Mouse (Mus musculus) CH12.LX (cell line): ENCODE measurements around the gene Mxra7. TPM values are rescaled to one million over a fixed set of nuclear protein-coding genes. Genes with fewer than 3 reads are reported as not detected.

Experiments
- DNase-seq: peaks from one replicate; pipeline ENCODE4 v3.0.0-alpha.2; 2013; ENCODE audit errors: extremely low read depth
- H3K27ac ChIP-seq: 2 replicates; pipeline ENCODE4 v1.5.1; 2012; ENCODE audit warnings: low read depth, mild to moderate bottlenecking, control low read depth, moderate library complexity; ENCODE audit not compliant: insufficient read depth
- H3K27me3 ChIP-seq: replicated peaks from 2 replicates; pipeline ENCODE3; 2012; ENCODE audit warnings: inconsistent platforms
- H3K36me3 ChIP-seq, 2 experiments: replicated peaks in 1 of 2; 2 replicates each; pipeline versions ENCODE3 to v1.6.1; 2012; ENCODE audit warnings: inconsistent platforms in 1 of 2, low read length in 1 of 2, mild to moderate bottlenecking in 1 of 2, mixed read lengths in 1 of 2, moderate library complexity in 1 of 2; ENCODE audit not compliant: control insufficient read depth in 1 of 2, insufficient read depth in 1 of 2
- H3K4me1 ChIP-seq, 2 experiments: 2 replicates each; pipeline ENCODE4 v1.6.1; 2012; ENCODE audit warnings: inconsistent platforms in 1 of 2, moderate library complexity in 1 of 2; ENCODE audit not compliant: insufficient read depth in 2 of 2, control insufficient read depth in 1 of 2
- H3K4me2 ChIP-seq: 2 replicates; pipeline ENCODE4 v1.6.1; 2012; ENCODE audit warnings: low read depth, mild to moderate bottlenecking, control low read depth; ENCODE audit not compliant: poor library complexity, insufficient read depth, severe bottlenecking
- H3K4me3 ChIP-seq, 3 experiments: fragments of 150-350 bp in 1 of 3; sonication (generic) in 1 of 3; replicated peaks in 1 of 3; 2 replicates each; pipeline versions ENCODE3 to v1.5.1; 2011 to 2012; ENCODE audit warnings: low read depth in 2 of 3, low read length in 2 of 3, mild to moderate bottlenecking in 2 of 3, moderate library complexity in 2 of 3, control low read depth in 1 of 3, improper control_type of control experiment in 1 of 3, inconsistent platforms in 1 of 3, mixed read lengths in 1 of 3; ENCODE audit not compliant: poor library complexity in 1 of 3
- H3K79me2 ChIP-seq: replicated peaks from 2 replicates; pipeline ENCODE4 v1.6.1; 2012; ENCODE audit warnings: mild to moderate bottlenecking, moderate library complexity; ENCODE audit not compliant: control insufficient read depth, poor library complexity, insufficient read depth, severe bottlenecking; ENCODE audit errors: extremely low read depth
- H3K9ac ChIP-seq: 2 replicates; pipeline ENCODE4 v1.6.1; 2012; ENCODE audit warnings: low read depth, mild to moderate bottlenecking, control low read depth, moderate library complexity; ENCODE audit not compliant: insufficient read depth
- H3K9me3 ChIP-seq: replicated peaks from 2 replicates; pipeline ENCODE3; 2012; ENCODE audit warnings: low read length, inconsistent platforms, mixed read lengths
- CHD1 ChIP-seq: IDR thresholded peaks from 2 replicates; pipeline ENCODE4 v1.6.1; 2012; ENCODE audit warnings: low read depth, low read length, improper control_type of control experiment, inconsistent platforms
- CHD2 ChIP-seq: IDR thresholded peaks from 2 replicates; pipeline ENCODE4 v1.6.1; 2011; ENCODE audit warnings: low read length, improper control_type of control experiment
- ELF1 ChIP-seq: IDR thresholded peaks from 2 replicates; pipeline ENCODE4 v1.6.1; 2014; ENCODE audit warnings: low read depth, mild to moderate bottlenecking, inconsistent platforms, low read length, improper control_type of control experiment
- EP300 ChIP-seq: IDR thresholded peaks from 2 replicates; pipeline ENCODE4 v1.6.1; 2011; ENCODE audit warnings: low read length, improper control_type of control experiment
- GABPA ChIP-seq: IDR thresholded peaks from 2 replicates; pipeline ENCODE4 v1.6.1; 2012; ENCODE audit warnings: low read depth, low read length, improper control_type of control experiment, inconsistent platforms; ENCODE audit not compliant: insufficient replicate concordance
- JUN ChIP-seq: IDR thresholded peaks from 2 replicates; pipeline ENCODE4 v1.6.1; 2011; ENCODE audit warnings: low read depth, mild to moderate bottlenecking, low read length, improper control_type of control experiment, moderate library complexity; ENCODE audit not compliant: insufficient read depth
- KAT2A ChIP-seq: IDR thresholded peaks from 2 replicates; pipeline ENCODE4 v1.6.1; 2012; ENCODE audit warnings: low read length, improper control_type of control experiment, inconsistent platforms; ENCODE audit not compliant: insufficient replicate concordance
- MAZ ChIP-seq: IDR thresholded peaks from 2 replicates; pipeline ENCODE4 v1.6.1; 2012; ENCODE audit warnings: low read depth, mild to moderate bottlenecking, inconsistent platforms, low read length, improper control_type of control experiment, moderate library complexity
- MEF2A ChIP-seq: IDR thresholded peaks from 2 replicates; pipeline ENCODE4 v1.6.1; 2014; ENCODE audit warnings: low read depth, mild to moderate bottlenecking, inconsistent platforms, low read length, improper control_type of control experiment, borderline replicate concordance
- MXI1 ChIP-seq: IDR thresholded peaks from 2 replicates; pipeline ENCODE4 v1.6.1; 2011; ENCODE audit warnings: mild to moderate bottlenecking, low read depth, low read length, improper control_type of control experiment
- MYC ChIP-seq: IDR thresholded peaks from 2 replicates; pipeline ENCODE4 v1.6.1; 2011; ENCODE audit warnings: low read depth, mild to moderate bottlenecking, improper control_type of control experiment, low read length
- NELFE ChIP-seq: IDR thresholded peaks from 2 replicates; pipeline ENCODE4 v1.6.1; 2011; ENCODE audit warnings: low read depth, low read length, improper control_type of control experiment
- RAD21 ChIP-seq: IDR thresholded peaks from 2 replicates; pipeline ENCODE4 v1.6.1; 2011; ENCODE audit warnings: low read depth, mild to moderate bottlenecking, low read length, improper control_type of control experiment, moderate library complexity
- RCOR1 ChIP-seq: conservative IDR thresholded peaks from 2 replicates; pipeline ENCODE4 v1.6.1; 2012; ENCODE audit warnings: low read depth, mild to moderate bottlenecking, inconsistent platforms, low read length, improper control_type of control experiment
- TBP ChIP-seq: conservative IDR thresholded peaks from 2 replicates; pipeline ENCODE4 v1.6.1; 2011; ENCODE audit warnings: low read depth, low read length, improper control_type of control experiment
- USF1 ChIP-seq: IDR thresholded peaks from 2 replicates; pipeline ENCODE4 v1.6.1; 2014; ENCODE audit warnings: low read depth, mild to moderate bottlenecking, inconsistent platforms, low read length, improper control_type of control experiment
- ZC3H11A ChIP-seq: IDR thresholded peaks from 2 replicates; pipeline ENCODE4 v1.6.1; 2012; ENCODE audit warnings: low read depth, mild to moderate bottlenecking, inconsistent platforms, low read length, improper control_type of control experiment
- ZMIZ1 ChIP-seq: IDR thresholded peaks from 2 replicates; pipeline ENCODE4 v1.6.1; 2012; ENCODE audit warnings: low read depth, mild to moderate bottlenecking, inconsistent platforms, low read length, improper control_type of control experiment
- ZNF384 ChIP-seq: IDR thresholded peaks from 2 replicates; pipeline ENCODE4 v1.6.1; 2012; ENCODE audit warnings: low read depth, low read length, improper control_type of control experiment, inconsistent platforms
- dilution Hi-C: fragments of 300-500 bp; cut with MboI; formaldehyde crosslinking; loops from 2 replicates; pipeline ENCODE4 v1.14.3; 2020; ENCODE audit warnings: low sequenced_read_pairs; ENCODE audit not compliant: extremely low pct_unique_long_range_greater_than_20kb, extremely low pct_ligation_motif_present
- in situ Hi-C: fragments of 300-500 bp; cut with MboI; formaldehyde crosslinking; loops from 3 replicates; pipeline ENCODE4 v1.14.3; 2019; ENCODE audit warnings: low sequenced_read_pairs, low pct_ligation_motif_present, low pct_unique_long_range_greater_than_20kb, mixed read lengths
- polyA plus RNA-seq: library from polyadenylated mRNA; unstranded; fragments of >175 nt; gene quantifications from 2 replicates; pipeline ENCODE4 v1.2.1, GENCODE M21; 2012; ENCODE audit warnings: low read depth; ENCODE audit not compliant: insufficient read length
- total RNA-seq, 2 experiments: library from RNA; depleted of rRNA; stranded (reverse); fragments of 300-350 nt in 1 of 2; fragments of >200 nt in 1 of 2; gene quantifications; 2 replicates each; pipeline ENCODE4 v1.2.3; 2012 to 2014

Mxra7 gene
- total and polyA plus RNA-seq, 3 experiments: not detected

DNA sequence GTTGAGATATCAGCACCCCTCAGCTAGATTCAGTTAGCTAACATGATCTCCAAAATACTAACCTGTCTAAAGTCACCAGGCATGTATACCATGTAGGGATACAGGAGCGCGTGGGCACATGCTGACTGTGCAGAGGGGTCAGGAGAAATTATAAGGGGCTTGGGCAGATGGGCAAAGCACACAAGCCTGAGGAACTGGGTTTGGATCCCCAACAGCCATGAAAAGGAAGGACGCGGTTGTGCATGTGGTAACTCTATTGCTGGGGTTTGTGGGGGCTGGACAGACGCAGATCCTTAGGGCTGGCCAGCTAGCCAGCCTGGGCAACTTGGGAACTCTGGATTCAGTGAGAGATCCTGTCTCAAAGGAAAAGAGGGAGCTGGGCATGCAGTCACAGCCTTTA, 10.3 kb downstream of the Mxra7 start:
- no peak for DNase-seq
- in situ Hi-C loops (no loop called here), dilution Hi-C loops (no loop called here)
- Histone ChIP-seq H3K27me3 (no peaks in the 10 kb centered on the region), H3K4me2 (no peak overlapping the region), H3K9ac (no peak overlapping the region), H3K9me3 (no peaks in the 10 kb centered on the region), H3K79me2 (no peaks in the 10 kb centered on the region), H3K27ac (no peak overlapping the region), H3K36me3 (no peaks in the 10 kb centered on the region), H3K4me3 (no peak overlapping the region), H3K4me1 (peaks cover 9 to 17% of the 10 kb centered on the region in 2 experiments)
- TF ChIP-seq MXI1 (no peak), CHD1 (no peak), MEF2A (no peak), EP300 (no peak), KAT2A (no peak), RCOR1 (no peak), RAD21 (no peak), GABPA (no peak), ZMIZ1 (no peak), MAZ (no peak), CHD2 (no peak), TBP (no peak), MYC (no peak)

DNA sequence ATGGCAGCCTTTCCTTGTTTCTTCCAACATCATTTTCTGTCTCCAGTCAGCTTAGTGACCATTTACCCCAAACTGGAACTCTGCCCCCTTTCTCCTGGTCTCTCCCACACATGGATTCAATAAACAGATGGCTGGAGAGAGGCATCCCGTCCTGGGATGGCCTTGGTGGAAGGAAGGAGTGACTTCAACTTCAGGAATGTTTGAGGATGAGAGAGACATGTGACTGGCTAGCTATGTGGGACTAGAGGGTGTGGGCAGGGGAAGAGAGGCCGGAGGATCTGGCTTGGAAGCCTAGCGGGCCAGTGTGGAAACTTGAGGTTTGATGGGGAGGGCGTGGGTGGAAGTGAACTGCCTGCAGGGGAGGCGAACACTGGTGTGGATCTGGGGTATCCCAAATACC, 11.1 kb downstream of the Mxra7 start:
- Histone ChIP-seq H3K27me3 (no peaks in the 10 kb centered on the region), H3K4me3 (no peak overlapping the region), H3K4me2 (no peak overlapping the region), H3K27ac (no peak overlapping the region), H3K79me2 (no peaks in the 10 kb centered on the region), H3K4me1 (peaks cover 9 to 18% of the 10 kb centered on the region in 2 experiments), H3K9me3 (no peaks in the 10 kb centered on the region), H3K36me3 (no peaks in the 10 kb centered on the region), H3K9ac (no peak overlapping the region)
- in situ Hi-C loops (no loop called here), dilution Hi-C loops (no loop called here)
- no peak for DNase-seq
- no peak for TF ChIP-seq ELF1

DNA sequence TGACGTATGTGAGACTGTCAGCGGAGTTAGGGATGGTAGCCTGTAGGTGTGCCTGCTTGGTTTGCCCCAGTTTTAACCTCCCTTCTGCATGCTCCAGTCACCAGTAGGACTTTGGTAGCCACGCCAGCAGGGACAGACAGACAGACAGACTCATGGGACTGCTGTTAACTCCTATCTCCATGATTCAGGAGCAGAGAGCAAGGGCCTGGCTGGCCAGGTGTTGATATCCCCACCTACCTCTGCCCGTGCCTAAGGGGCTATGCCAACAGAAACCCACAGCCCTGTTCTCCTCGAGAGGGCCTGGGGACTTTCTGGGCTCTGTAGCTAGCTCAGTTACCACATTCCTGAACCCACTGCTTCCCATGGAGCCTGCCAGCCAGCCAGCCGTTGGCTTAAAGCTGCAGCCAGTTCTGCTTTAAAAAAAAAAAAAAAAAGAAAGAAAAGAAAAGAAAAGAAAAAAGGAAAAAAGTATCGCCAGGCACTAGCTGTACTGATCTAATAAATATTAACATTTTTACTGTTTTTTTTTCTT, 12.9 kb downstream of the Mxra7 start:
- Histone ChIP-seq H3K9ac (no peak overlapping the region), H3K27me3 (peaks cover 8% of the 10 kb centered on the region), H3K36me3 (no peaks in the 10 kb centered on the region), H3K4me1 (peaks cover 9 to 25% of the 10 kb centered on the region in 2 experiments), H3K27ac (no peak overlapping the region), H3K79me2 (no peaks in the 10 kb centered on the region), H3K9me3 (no peaks in the 10 kb centered on the region), H3K4me2 (no peak overlapping the region), H3K4me3 (no peak overlapping the region)
- TF ChIP-seq NELFE (no peak), ELF1 (no peak), ZNF384 (no peak), USF1 (no peak), ZMIZ1 (no peak), CHD2 (no peak), JUN (no peak), ZC3H11A (no peak)
- dilution Hi-C loops: no loop called here
- DNase-seq: no peak
- in situ Hi-C loops: no loop called here
